Mouse (Mus musculus) regulatory T cell (primary cell): ENCODE results near the gene Rpl12.
"Not testable (repeated sequence)": the region's sequence is repeated elsewhere in the genome, so short reads cannot be mapped to it uniquely, and the experiment has no call there.

Experiments
- in situ Hi-C: fragments of 300-600 bp; cut with MboI, MseI; formaldehyde crosslinking; loops from one replicate; pipeline ENCODE4 v1.15.1; 2025; ENCODE audit warnings: high pct_unique_total_duplicates

Rpl12 gene

GRCm38 (mm10) chr2:32979675-32980074 is 18.3 kb downstream of the Rpl12 start:
- in situ Hi-C loops, result no loop called here

DNA sequence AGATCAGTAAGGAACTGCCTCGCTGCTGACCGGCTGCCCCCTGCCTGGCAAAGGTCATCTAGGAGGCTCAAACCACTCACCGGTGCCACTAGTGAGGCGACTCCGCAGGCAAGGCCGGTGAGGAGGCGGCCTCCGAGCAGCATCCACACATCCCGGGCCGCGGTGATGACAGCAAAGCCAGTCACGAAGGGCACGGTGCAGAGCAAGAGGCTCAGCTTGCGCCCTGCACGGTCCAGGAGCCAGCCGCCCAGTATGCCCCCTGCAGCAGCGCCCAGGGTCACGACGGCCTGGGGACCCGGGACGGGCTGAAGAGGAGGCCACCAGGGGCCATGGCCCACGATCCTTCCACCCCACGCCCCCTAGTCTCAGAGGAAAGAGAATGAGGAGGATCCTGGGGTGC is 19.9 kb downstream of the Rpl12 start:
- in situ Hi-C loops, result no loop called here

DNA sequence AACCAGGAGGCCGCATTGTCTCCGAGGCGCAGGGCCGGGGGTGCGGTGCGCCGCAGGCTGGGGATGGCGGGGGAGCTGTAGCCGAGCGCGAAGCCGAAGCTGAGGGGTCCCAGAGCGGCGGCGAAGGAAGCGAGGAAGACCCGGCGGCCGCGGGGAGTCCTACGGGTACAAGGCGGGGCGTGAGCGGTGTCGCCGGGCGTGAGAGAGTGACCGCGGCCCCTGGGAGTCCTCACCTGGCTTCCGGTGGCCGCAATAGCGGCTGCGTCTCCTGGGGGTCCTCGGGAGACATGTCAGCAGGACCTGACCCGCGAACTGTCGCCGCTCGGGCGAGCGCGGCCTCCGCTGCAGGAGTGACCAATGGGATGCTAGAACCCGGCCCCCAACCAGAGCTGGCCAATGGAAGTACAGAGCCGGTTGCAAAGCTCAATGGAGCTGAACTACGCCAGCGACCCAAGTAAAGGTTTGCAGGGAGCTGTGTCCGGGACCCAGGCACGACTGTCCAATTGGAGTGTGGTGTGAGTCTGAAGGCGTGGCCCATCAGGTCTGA is 20.4 kb downstream of the Rpl12 start, which contains the start of gene Slc2a8:
Gene Slc2a8 (minus strand): TSS at position 359 of the 547 bp plus-strand sequence.
- in situ Hi-C loops, result no loop called here

- in situ Hi-C loops, result no loop called here
Measured at GRCm38 (mm10) chr2:32982700-32983099, 21.3 kb downstream of the Rpl12 start.

DNA sequence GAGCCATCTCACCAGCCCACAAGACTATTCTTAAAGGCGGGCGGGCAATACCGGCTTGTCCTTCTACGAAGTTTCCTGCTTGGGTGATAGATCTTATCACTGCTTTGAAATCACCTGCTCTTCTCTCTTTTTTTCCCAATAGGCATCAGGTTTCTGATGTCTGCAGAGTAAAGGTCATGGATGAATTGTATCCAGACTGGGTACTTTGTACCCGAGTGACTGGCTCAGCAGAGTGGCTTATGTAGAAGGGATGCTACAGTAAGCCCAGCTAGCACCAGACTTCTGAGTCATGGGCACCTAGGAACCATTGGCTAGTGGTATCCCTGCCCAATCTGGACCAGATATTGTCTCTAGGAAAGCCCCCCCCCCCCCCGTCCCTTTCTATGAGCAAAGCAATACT is 22.3 kb downstream of the Rpl12 start:
- in situ Hi-C loops, result no loop called here

DNA sequence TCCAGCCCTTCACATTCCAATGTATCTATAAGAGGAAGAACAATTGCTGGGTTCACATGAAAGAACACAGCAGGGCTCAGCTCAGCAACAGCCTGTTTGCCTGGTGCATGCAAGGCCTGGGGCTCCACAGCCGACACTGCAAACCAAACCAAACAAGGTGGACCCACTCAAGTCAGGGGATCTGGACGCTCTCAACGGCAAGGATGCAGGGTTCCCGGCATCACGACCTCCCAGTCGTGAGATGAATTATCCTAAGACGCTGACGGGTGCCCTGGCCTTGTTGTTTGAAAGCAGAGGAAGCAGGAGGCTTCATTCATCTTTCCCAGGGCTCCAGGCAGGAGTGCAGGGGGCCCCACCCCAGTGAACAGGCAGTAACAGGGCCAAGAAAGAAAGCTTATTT is 24.5 kb downstream of the Rpl12 start:
- in situ Hi-C loops, result no loop called here

GRCm38 (mm10) chr2:32989376-32989775 is 28.0 kb downstream of the Rpl12 start:
- in situ Hi-C loops, result no loop called here

DNA sequence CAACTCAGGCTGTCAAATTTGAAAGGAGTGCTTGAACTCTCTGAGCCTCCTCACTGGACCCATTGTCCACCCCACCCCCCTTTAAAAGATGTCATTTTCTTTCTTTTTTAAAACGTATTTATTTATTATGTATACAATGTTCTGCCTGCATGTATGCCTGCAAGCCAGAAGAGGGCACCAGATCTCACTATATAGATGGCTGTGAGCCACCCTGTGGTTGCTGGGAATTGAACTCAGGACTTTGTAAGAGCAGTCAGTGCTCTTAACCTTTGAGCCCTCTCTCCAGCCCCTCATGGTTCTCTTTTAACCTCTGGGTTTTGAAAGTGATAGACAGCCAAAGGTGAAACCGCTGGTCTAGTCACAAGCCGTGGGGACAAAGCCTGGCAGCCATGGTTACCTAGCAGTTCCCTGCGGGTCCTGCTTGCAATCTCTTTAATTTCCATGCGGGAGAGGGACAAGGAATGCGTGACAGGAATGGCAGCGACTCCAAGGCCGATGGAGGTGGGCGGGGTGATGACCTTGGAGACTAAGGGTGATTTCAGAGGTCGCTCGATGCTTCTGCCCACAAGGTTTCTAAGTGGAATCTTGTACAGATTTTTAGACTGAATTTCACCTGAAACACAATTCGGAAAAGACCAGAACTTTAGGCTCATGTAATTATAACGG is 28.9 kb downstream of the Rpl12 start:
- in situ Hi-C loops, result no loop called here

GRCm38 (mm10) chr2:32992130-32992529 is 30.8 kb downstream of the Rpl12 start:
- in situ Hi-C loops, result no loop called here

- in situ Hi-C loops, result no loop called here
Measured at GRCm38 (mm10) chr2:32997081-32997480, 35.7 kb downstream of the Rpl12 start.

- in situ Hi-C loops, result no loop called here
Measured at GRCm38 (mm10) chr2:32997792-32998191, 36.4 kb downstream of the Rpl12 start.

- in situ Hi-C loops, result no loop called here
Measured at GRCm38 (mm10) chr2:32999752-33000151, 38.4 kb downstream of the Rpl12 start.

DNA sequence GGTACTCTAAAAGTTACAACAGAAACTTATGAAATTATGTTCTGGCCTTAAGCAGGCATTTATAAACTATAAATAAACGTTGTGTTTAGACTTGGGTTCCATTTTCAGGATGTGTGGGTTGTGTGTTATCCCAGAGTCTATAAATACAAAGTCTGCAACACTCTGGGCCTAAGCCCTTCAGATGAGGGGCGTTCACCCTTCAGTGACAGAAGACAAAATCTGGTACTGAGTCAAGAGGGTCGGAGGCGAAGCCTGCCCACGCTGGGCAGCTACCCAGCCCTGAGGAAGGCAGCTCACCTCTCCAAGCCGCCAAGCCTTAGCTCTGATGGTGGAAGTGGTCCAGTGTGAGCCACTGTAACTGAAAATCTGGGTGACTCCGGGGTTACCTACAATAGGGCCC is 40.8 kb downstream of the Rpl12 start:
- in situ Hi-C loops, result no loop called here

DNA sequence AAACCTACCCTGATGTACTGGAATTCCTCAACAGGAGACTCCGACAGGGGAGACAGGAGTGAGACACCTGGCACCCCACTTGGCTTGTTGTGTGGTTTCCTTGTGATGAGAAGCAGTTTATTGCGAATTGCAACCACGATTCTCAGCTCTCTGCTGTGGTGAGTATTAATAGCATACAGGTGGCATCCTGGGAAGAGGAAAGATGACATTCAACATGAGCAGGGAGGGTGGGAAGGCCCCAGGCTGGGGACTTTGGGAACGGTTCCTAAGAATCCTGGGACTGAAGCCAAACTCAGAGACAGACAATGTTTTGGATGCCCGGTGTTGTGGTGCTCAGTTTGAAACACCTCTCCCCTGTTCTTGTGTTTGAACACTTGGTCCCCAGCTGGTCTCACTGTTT is 43.7 kb downstream of the Rpl12 start:
- in situ Hi-C loops, result no loop called here

DNA sequence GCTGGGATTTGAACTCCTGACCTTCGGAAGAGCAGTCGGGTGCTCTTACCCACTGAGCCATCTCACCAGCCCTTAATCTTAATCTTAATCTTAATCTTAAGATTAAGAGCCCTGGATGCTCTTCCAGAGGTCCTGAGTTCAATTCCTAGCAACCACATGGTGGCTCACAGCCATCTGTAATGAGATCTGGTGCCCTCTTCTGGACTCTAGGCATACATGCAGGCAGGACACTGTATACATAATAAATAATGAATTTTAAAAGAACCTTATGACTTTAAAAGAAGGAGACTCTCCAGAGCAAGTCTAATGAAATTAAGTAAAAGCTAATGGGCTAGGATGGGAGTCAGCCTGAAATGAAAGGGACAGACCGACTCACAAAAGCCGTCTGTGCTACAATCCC is 47.7 kb downstream of the Rpl12 start:
- in situ Hi-C loops, result not testable (repeated sequence)

GRCm38 (mm10) chr2:33014877-33015276 is 53.5 kb downstream of the Rpl12 start:
- in situ Hi-C loops, result no loop called here
